Mouse (Mus musculus): ENCODE measurements at regions not wholly inside any gene's neighbourhood (a gene's known extent, or its start where the extent isn't known, plus 50 kb on each side); places are given as distances from the start of the nearest gene placed in this dataset.

GRCm38 (mm10) chr11:52685436-52685835 is 79.0 kb upstream of the Fstl4 start:
- Histone ChIP-seq H3K27me3 (ENCODE audit: insufficient read depth, low read length) (no peaks in the 10 kb centered on the region), H3K4me2 (ENCODE audit: low read depth, low read length) (no peak overlapping the region), H3K36me3 (ENCODE audit: insufficient read depth, low read length) (no peaks in the 10 kb centered on the region), H3K9me3 (ENCODE audit: low read length) (no peaks in the 10 kb centered on the region), H3K4me3 (ENCODE audit: low read length) (no peak overlapping the region), H3K27ac (no peak overlapping the region), H3K9ac (replicated peaks; ENCODE audit: low read length) (no peak overlapping the region), H3K4me1 (ENCODE audit: insufficient read depth, low read length) (no peaks in the 10 kb centered on the region)
- no peak for TF ChIP-seq CTCF (IDR thresholded peaks at IDR 0.05; ENCODE audit: low read depth)
- DNase-seq (ENCODE audit: low spot score) (no peak), ATAC-seq (peak; percentile 78)
- 26% methylated on average over 2 of the region's 2 CpGs for WGBS

DNA sequence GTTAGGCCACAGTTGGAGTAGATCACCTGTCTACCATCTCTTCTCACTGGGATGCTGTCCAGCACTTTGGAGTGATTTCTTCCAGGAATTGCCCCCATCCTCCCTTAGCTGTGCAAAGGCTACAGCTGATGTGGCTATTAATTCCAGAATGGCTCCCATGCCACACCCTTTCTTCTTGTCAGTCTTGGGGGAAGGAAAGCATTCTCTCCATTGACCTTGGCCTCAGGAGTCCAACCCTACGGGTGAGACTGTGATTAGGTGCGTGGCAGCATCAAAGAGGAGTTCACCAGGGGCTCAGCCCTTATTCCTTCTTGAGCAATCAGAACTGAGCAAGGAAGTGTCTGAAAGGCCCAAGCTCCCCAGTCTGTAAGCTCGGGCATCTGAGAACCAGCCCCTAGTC is 71.7 kb upstream of the Fstl4 start:
- no peak for TF ChIP-seq CTCF (IDR thresholded peaks at IDR 0.05; ENCODE audit: low read depth)
- no peak for ATAC-seq

DNA sequence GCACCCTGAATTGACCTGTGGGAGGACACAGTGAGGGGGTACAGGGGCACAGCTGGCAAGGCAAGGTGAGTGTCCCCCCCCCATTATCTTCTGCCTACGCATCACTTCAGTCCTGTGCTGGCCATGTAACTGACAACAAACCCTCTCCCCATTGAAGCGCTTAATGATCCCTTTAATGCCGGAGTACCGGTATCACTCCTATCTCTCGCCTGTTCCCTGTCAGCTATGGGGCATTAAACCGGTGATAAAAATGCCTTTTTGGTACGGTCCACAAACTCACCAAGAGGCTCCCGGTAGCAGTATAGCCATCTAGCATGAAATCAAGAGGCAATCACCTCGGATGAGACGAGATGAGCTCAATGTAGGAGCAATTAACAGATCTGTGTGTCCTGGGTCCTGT is 62.8 kb upstream of the Fstl4 start:
- Histone ChIP-seq H3K27me3 (ENCODE audit: insufficient read depth, low read length) (no peaks in the 10 kb centered on the region), H3K4me2 (ENCODE audit: low read depth, low read length) (no peak overlapping the region), H3K9ac (replicated peaks; ENCODE audit: low read length) (no peak overlapping the region), H3K9me3 (ENCODE audit: low read length) (no peaks in the 10 kb centered on the region), H3K36me3 (ENCODE audit: insufficient read depth, low read length) (no peaks in the 10 kb centered on the region), H3K4me3 (ENCODE audit: low read length) (no peak overlapping the region), H3K27ac (no peak overlapping the region), H3K4me1 (ENCODE audit: insufficient read depth, low read length) (no peaks in the 10 kb centered on the region)
- DNase-seq (ENCODE audit: low spot score), result no peak
- WGBS, result 85% methylated on average over 10 of the region's 10 CpGs
- ATAC-seq, result no peak
- TF ChIP-seq CTCF (IDR thresholded peaks at IDR 0.05; ENCODE audit: low read depth), result no peak

More for the DNA sequence above, 71.7 kb upstream of the Fstl4 start:
- no peaks in the 10 kb centered on the region for H3K27me3 ChIP-seq (ENCODE audit: insufficient read depth, low read length)
- H3K4me2 ChIP-seq (ENCODE audit: low read depth, low read length), result no peak overlapping the region
- H3K4me3 ChIP-seq (ENCODE audit: low read length), result no peak overlapping the region
- H3K4me1 ChIP-seq (ENCODE audit: insufficient read depth, low read length), result no peaks in the 10 kb centered on the region
- DNase-seq (ENCODE audit: low spot score), result no peak
- no peaks in the 10 kb centered on the region for H3K36me3 ChIP-seq (ENCODE audit: insufficient read depth, low read length)
- no peak overlapping the region for H3K27ac ChIP-seq
- 68% methylated on average over 3 of the region's 3 CpGs for WGBS
- H3K9me3 ChIP-seq (ENCODE audit: low read length), result no peaks in the 10 kb centered on the region
- no peak overlapping the region for H3K9ac ChIP-seq (replicated peaks; ENCODE audit: low read length)

DNA sequence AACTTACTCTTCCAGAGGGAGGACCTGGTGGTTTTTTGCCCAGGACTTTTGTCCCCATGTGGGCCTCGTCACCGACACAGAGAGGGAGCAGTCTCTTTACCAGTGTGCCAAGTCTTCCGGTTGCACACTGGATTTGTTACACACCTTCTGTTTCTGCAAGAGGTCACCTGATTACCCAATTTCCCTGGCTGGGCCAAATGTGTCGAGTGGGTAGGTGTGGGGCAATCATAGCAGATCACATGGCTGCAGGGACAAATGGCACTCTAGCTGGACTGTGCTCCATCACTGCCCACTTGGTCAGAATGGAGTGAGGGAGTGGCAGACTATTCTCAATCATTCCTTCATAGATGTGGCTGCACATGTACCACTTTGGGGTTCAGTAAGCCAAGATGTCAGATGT is 61.0 kb upstream of the Fstl4 start:
- H3K9me3 ChIP-seq (ENCODE audit: low read length), result no peaks in the 10 kb centered on the region
- DNase-seq (ENCODE audit: low spot score), result no peak
- no peaks in the 10 kb centered on the region for H3K36me3 ChIP-seq (ENCODE audit: insufficient read depth, low read length)
- H3K27ac ChIP-seq, result no peak overlapping the region
- whole genome bisulfite sequencing, result 90% methylated on average over 4 of the region's 4 CpGs
- no peak for TF ChIP-seq CTCF (IDR thresholded peaks at IDR 0.05; ENCODE audit: low read depth)
- H3K27me3 ChIP-seq (ENCODE audit: insufficient read depth, low read length), result no peaks in the 10 kb centered on the region
- no peak for ATAC-seq
- no peak overlapping the region for H3K4me3 ChIP-seq (ENCODE audit: low read length)
- no peak overlapping the region for H3K9ac ChIP-seq (replicated peaks; ENCODE audit: low read length)
- H3K4me2 ChIP-seq (ENCODE audit: low read depth, low read length), result no peak overlapping the region
- H3K4me1 ChIP-seq (ENCODE audit: insufficient read depth, low read length), result no peaks in the 10 kb centered on the region

Data from hindbrain, postnatal 0 days (tissue).